Mouse (Mus musculus) frontal cortex, postnatal 25 days (tissue): ENCODE results near the gene Fpr1.
A peak's percentile ranks its signal among the peaks of the same experiment; 100 is the strongest.
"Not testable (repeated sequence)": the region's sequence is repeated elsewhere in the genome, so short reads cannot be mapped to it uniquely, and the experiment has no call there.

Source experiments
- DNase-seq, 2 experiments: peaks; one replicate each; pipeline ENCODE4 v3.0.0; 2022; ENCODE audit warnings: low spot score in 2 of 2

The Fpr1 gene

DNA sequence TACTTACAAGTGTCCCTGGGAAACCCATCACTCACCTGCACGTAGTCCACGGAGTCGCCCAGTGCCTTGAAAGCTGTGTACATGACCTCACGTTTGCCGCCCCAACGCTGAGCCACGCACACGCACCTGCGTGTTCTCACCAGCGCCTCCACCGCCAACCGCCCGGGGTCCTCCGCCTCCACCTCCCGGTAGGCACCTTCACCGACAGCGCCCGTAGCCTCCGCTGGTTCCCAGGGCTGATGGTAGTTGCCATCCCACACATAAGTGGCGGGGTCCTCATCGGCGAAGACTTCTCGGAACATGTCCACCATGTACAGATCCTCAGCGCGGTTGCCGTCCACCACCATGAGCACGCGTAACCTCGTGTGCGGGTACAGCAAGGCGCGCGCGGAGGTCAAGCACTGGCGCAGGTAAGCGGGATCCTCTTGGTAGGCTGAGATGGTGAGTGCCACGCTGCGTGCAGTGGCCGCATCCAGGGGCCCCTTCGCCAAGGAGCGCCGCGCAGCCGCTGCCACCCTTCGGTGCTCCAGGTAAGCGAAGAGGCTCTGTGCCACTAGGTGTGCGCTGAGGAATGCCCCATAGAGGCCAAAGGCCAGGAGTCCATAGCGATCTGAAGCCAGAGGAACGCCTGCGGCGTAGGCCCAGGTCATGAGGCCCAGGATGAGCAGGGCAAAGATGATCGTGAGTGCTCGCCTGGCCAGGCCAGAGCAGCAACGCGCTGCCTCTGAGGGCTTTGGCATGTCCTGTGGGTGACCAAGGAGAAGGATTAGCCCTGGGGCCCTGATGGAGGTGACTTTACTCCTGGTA lies 33.6 kb downstream of the Fpr1 start:
- DNase-seq: no peak

DNA sequence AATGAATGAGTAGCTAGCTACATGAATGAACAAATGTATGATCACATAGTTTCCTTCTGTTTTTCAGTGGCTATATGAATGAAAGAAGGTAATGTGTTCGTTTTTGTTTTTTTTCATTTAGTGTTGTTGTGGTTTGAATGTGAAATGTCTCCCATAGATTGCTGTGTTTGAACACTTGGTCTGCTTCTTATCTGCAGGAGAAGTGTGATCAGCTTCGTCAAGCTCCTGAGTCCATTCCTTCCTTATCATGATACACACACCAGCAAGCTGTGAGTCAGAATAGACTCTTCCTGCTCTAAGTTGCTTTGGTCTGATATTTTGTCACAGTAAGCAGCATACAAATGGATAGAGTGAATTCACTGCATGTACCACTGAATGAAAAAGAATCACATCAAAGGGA lies 34.8 kb downstream of the Fpr1 start:
- DNase-seq: no peak

GRCm38 (mm10) chr17:17845187-17846027 lies 38.3 kb downstream of the Fpr1 start:
- DNase-seq: no peak

DNA sequence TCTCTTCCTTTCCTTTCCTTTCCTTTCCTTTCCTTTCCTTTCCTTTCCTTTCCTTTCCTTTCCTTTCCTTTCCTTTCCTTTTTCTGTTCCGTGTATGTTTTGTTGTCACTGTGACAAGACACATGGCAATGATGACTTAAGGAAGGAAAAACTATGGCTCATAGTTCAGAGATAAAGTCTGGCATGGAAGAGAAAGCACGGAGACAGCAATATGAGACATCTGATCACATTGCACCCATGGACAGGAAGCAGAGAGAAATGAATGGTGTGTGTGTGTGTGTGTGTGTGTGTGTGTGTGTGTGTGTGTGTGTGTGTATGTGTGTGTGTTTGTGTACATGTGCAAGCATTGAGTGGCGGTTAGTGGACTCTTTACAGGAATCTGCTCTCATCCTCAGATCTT lies 39.1 kb downstream of the Fpr1 start:
- not testable (repeated sequence) for DNase-seq

- no peak for DNase-seq
Measured at GRCm38 (mm10) chr17:17843534-17844261, 40.0 kb downstream of the Fpr1 start.

DNA sequence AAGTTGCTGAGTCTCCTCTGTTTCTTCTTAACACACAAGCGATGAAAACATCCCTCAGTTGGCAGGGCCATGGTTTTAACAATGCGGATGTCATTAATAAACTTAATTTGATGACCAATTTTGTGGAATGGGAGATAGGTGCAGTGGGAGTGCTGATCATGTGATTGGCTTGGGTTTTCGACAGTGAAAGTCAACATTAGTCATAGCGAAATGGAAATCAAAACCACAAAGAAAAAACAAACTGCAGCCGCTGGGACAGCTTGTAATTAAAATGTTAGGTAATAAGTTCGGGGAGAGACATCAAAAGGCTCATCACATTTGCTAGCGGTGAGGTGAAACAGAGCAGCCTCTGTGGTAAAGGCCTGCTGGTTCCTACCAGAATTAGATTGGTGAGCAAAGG lies 42.9 kb downstream of the Fpr1 start:
- no peak for DNase-seq

DNA sequence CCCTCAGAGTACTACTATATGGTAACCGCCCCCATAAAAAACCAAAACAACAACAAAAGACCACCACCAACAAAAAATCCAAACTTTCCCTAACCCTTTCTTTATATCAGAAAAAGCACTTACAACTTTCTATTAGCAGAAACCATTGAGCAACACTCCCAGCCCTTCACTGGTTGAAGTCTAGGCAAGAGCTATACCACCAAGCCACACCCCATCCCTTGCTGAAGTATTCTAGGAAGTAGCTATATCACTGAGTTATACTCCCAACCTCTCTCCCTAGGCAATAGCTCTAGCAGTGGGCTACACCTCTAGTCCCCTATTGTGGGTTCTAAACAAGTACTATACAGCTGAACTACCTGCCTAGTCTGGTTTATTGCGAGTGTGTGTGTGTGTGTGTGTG lies 44.5 kb downstream of the Fpr1 start:
- no peak for DNase-seq

- peak; percentile 95 to 96 for DNase-seq
Measured at GRCm38 (mm10) chr17:17837919-17838701, 45.6 kb downstream of the Fpr1 start.

- DNase-seq: no peak
Measured at GRCm38 (mm10) chr17:17837426-17837825, 46.3 kb downstream of the Fpr1 start.

GRCm38 (mm10) chr17:17836101-17836500 lies 47.6 kb downstream of the Fpr1 start:
- no peak for DNase-seq

DNA sequence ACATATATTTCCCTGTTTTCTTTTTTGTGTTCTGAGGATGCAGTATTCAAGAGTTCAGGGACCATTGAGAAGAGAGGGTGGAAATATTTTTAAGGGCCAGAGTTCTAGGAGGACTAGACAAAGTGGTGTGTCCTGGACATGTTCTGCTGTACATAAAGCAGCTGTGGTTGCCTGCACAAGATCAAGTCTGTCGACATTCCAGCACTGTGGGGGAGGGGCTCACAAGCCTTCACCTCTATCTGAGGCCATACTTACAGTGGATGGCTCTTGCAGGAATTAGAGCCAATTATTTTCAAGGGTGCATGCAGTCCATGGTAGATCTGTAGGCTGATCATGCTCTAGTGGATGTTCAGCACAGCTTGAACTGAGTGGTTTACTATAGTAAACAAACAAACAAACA lies 48.8 kb downstream of the Fpr1 start:
- DNase-seq: no peak

DNA sequence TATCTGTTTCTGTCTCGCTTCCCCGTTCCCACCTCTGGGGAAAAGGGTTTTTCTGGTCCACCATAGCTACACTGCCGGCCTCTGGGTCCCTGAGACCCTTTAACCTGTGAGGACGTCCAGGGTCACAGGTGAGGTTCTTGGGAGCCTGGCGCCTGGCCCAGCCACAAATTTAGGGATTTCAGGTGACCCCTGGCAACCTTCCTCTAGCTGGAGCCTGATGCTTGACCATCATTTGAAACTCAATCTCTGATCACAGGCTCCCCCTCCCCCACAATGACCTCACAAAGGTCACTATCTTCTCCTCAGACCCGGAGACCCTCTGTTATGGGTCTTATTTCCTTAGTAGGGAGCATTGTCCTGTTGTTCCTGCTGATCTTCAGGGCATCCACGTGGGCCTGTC lies 53.0 kb downstream of the Fpr1 start:
- DNase-seq: no peak

DNA sequence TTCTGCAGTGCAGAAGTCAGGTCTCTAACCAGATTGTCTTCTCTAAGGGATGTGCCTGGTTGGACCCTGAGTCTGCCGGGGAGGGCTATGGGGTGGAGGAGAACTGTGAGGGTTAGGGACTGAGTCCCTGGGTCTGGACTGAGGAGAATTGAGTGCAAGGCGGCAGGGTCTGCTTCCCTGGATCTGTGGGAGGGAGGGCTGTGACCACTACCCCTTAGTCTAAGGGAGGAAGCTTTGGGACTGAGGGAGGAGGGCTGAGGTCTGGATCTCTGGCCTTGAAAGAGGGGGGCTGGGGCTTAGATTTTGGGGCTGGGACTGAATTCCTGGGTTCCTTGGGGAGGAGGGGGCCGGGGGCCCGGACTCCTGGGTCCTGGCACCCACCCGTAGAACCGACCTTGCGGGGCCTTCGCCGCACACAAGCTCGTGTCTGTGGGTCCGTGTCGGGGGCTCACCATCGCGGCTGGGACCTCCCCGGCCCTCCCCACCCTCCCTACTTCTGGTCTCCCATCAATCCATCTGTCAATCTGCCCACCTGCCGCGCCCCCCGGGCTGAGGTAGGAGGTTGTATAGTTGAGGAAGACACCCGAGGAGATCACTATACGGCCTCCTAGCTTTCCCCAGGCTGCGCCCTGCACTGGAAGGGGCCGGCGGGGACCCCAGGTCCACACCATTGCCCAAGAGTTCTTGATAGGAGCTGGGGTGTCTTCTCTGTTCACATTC lies 53.8 kb downstream of the Fpr1 start:
- no peak for DNase-seq

DNA sequence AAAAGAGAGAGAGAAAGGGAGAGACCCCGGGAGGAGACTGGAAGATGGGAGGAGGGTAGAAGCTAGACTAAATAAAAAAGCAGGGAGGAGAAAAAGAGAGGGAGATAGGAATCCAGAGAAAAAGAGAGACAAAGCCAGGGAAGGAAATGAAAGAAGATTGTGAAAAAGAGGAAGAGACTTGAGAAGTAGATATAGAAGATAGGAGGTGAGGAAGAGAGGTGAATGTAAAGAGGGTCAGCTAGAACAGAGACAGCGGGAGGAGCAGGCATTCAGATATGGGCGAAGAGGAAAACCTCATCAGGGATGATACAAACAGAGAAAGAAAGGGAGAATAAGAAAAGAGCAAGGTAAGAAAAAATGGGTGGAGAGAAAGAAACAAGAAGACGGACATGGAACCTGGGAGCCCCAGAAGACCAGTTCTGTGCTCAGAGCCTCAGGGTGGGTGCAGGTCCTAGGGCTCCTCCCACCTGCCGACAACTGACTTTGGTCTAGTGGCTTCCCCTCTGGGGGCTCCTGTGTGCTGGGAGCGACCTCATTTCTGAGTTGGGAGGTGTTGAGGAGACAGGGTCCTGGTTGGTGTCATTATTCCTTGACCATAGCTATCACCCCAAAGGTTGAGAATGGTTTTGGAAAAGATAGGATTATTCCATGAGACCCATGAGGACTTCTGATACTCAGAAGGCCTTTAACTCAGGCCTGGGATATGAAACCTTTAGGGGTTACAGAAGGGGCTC lies 54.5 kb downstream of the Fpr1 start:
- no peak for DNase-seq

DNA sequence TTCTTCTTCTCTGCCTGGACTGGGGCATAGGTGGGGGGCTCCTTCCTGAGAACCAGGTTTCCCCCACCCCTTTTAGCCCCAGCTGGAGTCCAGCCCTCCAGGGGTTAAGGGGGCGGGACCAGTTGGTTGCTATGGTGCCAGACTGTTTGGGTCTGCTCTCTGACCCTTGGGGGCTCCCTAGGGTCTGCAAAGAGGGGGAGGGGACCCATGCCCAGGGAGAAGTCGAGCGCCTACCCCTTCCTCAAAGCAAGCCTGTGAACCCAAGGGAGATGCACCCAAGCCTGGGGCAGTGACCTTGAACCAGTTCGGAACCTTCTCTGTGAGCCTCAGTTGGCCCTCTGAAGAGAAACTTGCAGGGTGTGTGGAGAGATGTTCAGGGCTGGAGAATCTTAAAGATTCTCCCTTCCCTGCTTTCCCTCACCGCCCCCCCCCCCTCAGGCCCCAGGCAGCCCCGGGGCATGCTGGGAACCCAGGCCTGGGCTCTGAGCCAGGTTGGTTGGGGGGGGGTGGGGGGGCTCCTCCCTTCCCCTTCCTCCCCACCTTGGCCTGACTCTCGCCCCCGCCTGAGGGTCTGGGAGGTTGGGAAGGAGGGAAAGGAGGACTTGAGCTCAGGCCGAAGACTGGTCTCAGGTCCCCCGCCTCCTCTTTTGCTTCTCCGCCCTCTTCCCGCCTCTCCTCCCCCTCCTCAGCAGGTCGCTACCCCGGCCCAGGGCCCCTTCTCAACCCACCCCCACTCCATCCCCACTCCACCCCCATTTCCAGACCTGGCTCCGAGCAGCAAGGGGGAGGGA lies 55.4 kb downstream of the Fpr1 start:
- no peak for DNase-seq

- peak in 1 of 2 experiments; percentile 47 for DNase-seq
Measured at GRCm38 (mm10) chr17:17827658-17828190, 56.0 kb downstream of the Fpr1 start.

- peak; percentile 72 to 82 for DNase-seq
Measured at GRCm38 (mm10) chr17:17826751-17827657, 56.7 kb downstream of the Fpr1 start, which contains the start of gene Spaca6. Gene Spaca6 (plus strand): TSS chr17:17827158.
